Mouse (Mus musculus) cortical plate, adult 2 months (tissue): Measurements from ENCODE around the gene Faxc.

Experiments used
- CTCF ChIP-seq: fragments of 200-500 bp; IDR thresholded peaks from 2 replicates; pipeline ENCODE4 v1.5.1; 2011; ENCODE audit warnings: mild to moderate bottlenecking, control low read depth, low read length; ENCODE audit not compliant: insufficient read depth; ENCODE audit errors: extremely low read depth
- POLR2A ChIP-seq: fragments of 200-500 bp; IDR thresholded peaks from 2 replicates; pipeline ENCODE4 v1.6.1; 2011; ENCODE audit warnings: mild to moderate bottlenecking, low read length, control low read depth; ENCODE audit not compliant: insufficient read depth; ENCODE audit errors: extremely low read depth

GRCm38 (mm10) chr4:21986857-21987256 is 55.7 kb downstream of the Faxc start:
- TF ChIP-seq CTCF (no peak), POLR2A (no peak)
